Mouse (Mus musculus) forebrain, embryonic 11.5 days (tissue): ENCODE data around the gene Tnpo1. TPM values are rescaled to one million over a fixed set of nuclear protein-coding genes. Genes with fewer than 3 reads are reported as not detected.

ENCODE experiments used
- ATAC-seq: fragments of 200-750 bp; cut with Nextera tagmentation; replicated peaks from 2 replicates; pipeline ENCODE4 v1.8.0; 2017; ENCODE audit warnings: moderate TSS enrichment; ENCODE audit not compliant: low FRiP score
- DNase-seq: peaks from one replicate; pipeline ENCODE4 v3.0.0-alpha.2; 2017; ENCODE audit warnings: low spot score
- H3K27ac ChIP-seq: fragments of 300-500 bp; sonication (generic); 2 replicates; pipeline ENCODE4 v1.5.1; 2014; ENCODE audit warnings: low read depth, low read length
- H3K27me3 ChIP-seq: fragments of 300-500 bp; sonication (generic); 2 replicates; pipeline ENCODE4 v1.6.1; 2014; ENCODE audit warnings: mild to moderate bottlenecking, low read length, mixed read lengths; ENCODE audit not compliant: control insufficient read depth, insufficient read depth
- H3K36me3 ChIP-seq: fragments of 300-500 bp; sonication (generic); 2 replicates; pipeline ENCODE4 v1.6.1; 2014; ENCODE audit warnings: mild to moderate bottlenecking, low read length, moderate library complexity, mixed read lengths; ENCODE audit not compliant: control insufficient read depth, insufficient read depth
- H3K4me1 ChIP-seq: fragments of 300-500 bp; sonication (generic); replicated peaks from 2 replicates; pipeline ENCODE4 v1.6.1; 2014; ENCODE audit warnings: low read length, mixed read lengths; ENCODE audit not compliant: control insufficient read depth, insufficient read depth
- H3K4me2 ChIP-seq: fragments of 300-500 bp; sonication (generic); 2 replicates; pipeline ENCODE4 v1.6.1; 2014; ENCODE audit warnings: low read depth, mild to moderate bottlenecking, low read length, moderate library complexity, mixed read lengths; ENCODE audit not compliant: severe bottlenecking
- H3K4me3 ChIP-seq: fragments of 300-500 bp; sonication (generic); 2 replicates; pipeline ENCODE4 v1.5.1; 2014; ENCODE audit warnings: low read depth, low read length
- H3K9ac ChIP-seq: fragments of 300-500 bp; sonication (generic); 2 replicates; pipeline ENCODE4 v1.6.1; 2014; ENCODE audit warnings: low read length
- H3K9me3 ChIP-seq: fragments of 300-500 bp; sonication (generic); 2 replicates; pipeline ENCODE4 v1.6.1; 2016; ENCODE audit warnings: low read length, mixed read lengths; ENCODE audit not compliant: control insufficient read depth
- WGBS: fragments of 180-500 bp; shearing (Covaris S2); extraction: QIAGEN DNeasy Blood & Tissue Kit; methylation state at CpG from one replicate; pipeline ENCODE4 v1.1.7; 2014; 5-methylcytosine and 5-hydroxymethylcytosine counted together
- polyA plus RNA-seq: library from polyadenylated mRNA; unstranded; fragments of >200 nt; fragmentation: Nextera tagmentation; extraction: Ambion mirVana; gene quantifications from 2 replicates; pipeline ENCODE4 v1.2.1, GENCODE M21; 2014

The Tnpo1 gene
- polyA plus RNA-seq, 1 experiment from 2014 or later, result 60.2 TPM

DNA sequence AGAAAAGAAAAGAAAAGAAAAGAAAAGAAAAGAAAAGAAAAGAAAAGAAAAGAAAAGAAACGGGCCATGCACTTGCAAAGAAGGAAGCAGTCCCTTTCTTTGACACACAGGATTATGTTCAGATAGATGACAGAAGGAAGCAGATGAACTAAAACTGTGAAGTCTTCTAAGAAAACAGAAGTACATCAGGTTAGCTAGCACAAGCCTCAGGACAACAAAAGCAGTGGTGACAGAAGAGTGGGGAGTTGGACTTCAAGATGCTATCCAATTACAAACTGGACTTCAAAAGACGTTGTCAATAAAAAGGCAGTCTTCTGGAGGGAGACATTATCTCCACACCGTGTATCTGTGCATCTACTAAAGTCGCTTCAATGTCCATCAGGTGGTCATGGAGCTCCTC lies 113.9 kb downstream of the Tnpo1 start:
- Histone ChIP-seq H3K27ac (no peak overlapping the region), H3K4me1 (no peaks in the 10 kb centered on the region; the same call in 1 of the 2 replicates), H3K4me2 (no peak overlapping the region), H3K36me3 (no peaks in the 10 kb centered on the region), H3K27me3 (no peaks in the 10 kb centered on the region), H3K9ac (no peak overlapping the region), H3K4me3 (no peak overlapping the region), H3K9me3 (no peaks in the 10 kb centered on the region)
- 67% methylated on average over 4 of the region's 4 CpGs for WGBS
- DNase-seq, result no peak
- no peak for ATAC-seq

DNA sequence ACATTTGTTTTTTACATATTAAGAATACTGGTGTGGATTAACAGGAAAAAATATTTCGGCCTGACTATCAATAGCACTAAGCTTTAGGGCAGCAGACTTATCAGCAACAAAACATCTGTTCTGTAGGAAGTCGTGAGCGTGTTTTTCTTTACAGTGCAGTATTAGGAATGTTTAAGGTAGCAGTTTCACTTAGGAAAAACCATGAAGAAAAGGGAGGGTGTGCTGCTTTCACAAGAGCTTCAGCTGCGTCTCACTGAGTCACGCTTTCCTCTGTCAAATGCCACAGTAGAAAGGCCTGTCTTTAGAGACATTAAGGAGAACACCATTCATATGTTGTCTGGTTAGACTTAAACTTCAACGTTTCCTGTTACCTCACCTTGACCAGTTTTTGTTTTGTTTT lies 116.0 kb downstream of the Tnpo1 start:
- 82% methylated on average over 6 of the region's 6 CpGs for WGBS
- no peak overlapping the region for H3K27ac ChIP-seq
- no peak overlapping the region for H3K4me2 ChIP-seq
- no peaks in the 10 kb centered on the region for H3K9me3 ChIP-seq
- ATAC-seq (no peak), DNase-seq (no peak)
- no peaks in the 10 kb centered on the region for H3K27me3 ChIP-seq
- no peaks in the 10 kb centered on the region; the same call in 1 of the 2 replicates for H3K4me1 ChIP-seq
- H3K4me3 ChIP-seq, result no peak overlapping the region
- H3K36me3 ChIP-seq, result no peaks in the 10 kb centered on the region
- H3K9ac ChIP-seq, result no peak overlapping the region

DNA sequence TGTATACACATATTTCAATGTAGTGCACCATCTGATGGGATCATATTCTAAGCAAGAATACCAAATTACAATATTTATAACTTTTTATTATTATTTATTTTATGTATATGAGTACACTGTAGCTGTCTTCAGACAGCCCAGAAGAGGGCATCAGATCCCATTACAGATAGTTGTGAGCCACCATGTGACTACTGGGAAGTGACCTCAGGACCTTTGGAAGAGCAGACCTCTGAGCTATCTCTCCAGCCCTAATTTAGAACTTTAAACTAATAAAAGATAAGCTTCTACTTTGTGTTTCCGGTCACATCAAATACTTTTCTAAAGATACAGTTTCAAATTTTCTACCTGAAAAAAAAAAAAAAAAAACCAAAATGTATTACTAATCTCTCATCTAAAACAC lies 117.1 kb downstream of the Tnpo1 start:
- Histone ChIP-seq H3K9ac (no peak overlapping the region), H3K4me3 (no peak overlapping the region), H3K27ac (no peak overlapping the region), H3K4me1 (no peaks in the 10 kb centered on the region; the same call in 1 of the 2 replicates), H3K27me3 (no peaks in the 10 kb centered on the region), H3K36me3 (no peaks in the 10 kb centered on the region), H3K4me2 (no peak overlapping the region), H3K9me3 (no peaks in the 10 kb centered on the region)
- DNase-seq, result no peak
- no peak for ATAC-seq
- WGBS, result 93% methylated on average over 1 of the region's 1 CpGs

DNA sequence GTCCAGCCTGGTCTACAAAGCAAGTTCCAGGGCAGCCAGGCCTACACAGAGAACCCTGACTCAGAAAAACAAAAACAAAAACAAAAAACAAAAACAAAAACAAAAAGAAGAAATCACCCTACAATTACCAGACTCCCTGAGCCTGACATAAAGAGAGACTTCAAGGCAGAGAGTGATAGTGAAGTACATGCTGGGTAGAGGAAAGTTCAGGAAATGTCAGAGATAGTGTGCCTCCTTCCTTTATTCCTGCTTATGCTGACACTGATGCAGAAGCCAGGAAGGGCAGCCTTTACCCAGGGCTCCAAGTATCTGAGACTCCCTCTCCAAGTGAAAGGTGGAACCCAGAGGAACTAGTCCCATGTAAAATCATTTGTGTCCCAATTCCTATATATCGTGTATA lies 121.7 kb downstream of the Tnpo1 start:
- no peak overlapping the region for H3K4me3 ChIP-seq
- H3K36me3 ChIP-seq, result no peaks in the 10 kb centered on the region; the same call in 1 of the 2 replicates
- H3K4me1 ChIP-seq, result no peaks in the 10 kb centered on the region
- no peaks in the 10 kb centered on the region for H3K27me3 ChIP-seq
- no peaks in the 10 kb centered on the region for H3K9me3 ChIP-seq
- no peak for DNase-seq
- ATAC-seq, result no peak
- no peak overlapping the region for H3K9ac ChIP-seq
- H3K27ac ChIP-seq, result no peak overlapping the region
- H3K4me2 ChIP-seq, result no peak overlapping the region
- 94% methylated on average over 1 of the region's 1 CpGs for WGBS

DNA sequence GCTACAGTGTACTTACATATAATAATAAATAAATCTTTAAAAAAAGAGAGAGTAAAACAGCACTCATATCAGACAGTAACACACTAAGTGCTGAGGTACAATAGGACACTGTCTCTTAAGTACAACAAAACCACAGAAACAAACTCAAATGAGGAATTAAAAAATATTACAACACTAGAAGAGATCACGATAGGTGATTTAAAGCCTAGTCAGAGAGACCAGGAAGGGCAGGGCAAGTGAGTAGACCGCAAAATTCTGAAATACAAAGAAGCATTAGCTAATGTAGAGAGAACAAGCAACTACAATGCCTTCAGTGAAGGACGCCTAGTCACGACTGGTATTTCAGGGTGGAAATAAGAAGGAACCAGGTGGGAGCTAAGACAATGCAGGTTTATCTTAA lies 122.5 kb downstream of the Tnpo1 start:
- Histone ChIP-seq H3K36me3 (no peaks in the 10 kb centered on the region; the same call in 1 of the 2 replicates), H3K9ac (no peak overlapping the region), H3K9me3 (no peaks in the 10 kb centered on the region), H3K4me2 (no peak overlapping the region), H3K27ac (no peak overlapping the region), H3K4me3 (no peak overlapping the region), H3K4me1 (no peaks in the 10 kb centered on the region), H3K27me3 (no peaks in the 10 kb centered on the region)
- DNase-seq (no peak), ATAC-seq (no peak)
- 92% methylated on average over 4 of the region's 4 CpGs for WGBS

DNA sequence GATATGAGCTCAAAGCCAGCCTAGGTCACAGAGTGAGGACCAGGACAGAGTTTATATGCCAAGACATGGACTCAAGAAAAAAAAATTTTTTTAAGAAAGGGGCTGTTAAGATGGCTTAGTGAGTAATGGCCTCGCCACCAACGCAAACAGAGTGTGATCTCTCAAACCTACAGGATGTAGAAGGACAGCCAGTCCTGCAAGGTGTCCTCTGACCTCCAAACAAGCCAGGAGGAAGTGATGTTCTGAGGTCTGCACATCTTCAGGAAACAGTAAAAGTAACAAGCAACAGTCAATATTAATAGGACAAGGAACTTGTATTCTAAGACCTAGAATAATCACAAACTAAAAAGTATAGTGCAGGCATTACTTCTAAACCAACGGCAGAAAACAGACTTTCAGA lies 123.2 kb downstream of the Tnpo1 start:
- H3K36me3 ChIP-seq, result no peaks in the 10 kb centered on the region; the same call in 1 of the 2 replicates
- no peaks in the 10 kb centered on the region for H3K9me3 ChIP-seq
- no peaks in the 10 kb centered on the region for H3K4me1 ChIP-seq
- H3K9ac ChIP-seq, result no peak overlapping the region
- WGBS, result 94% methylated on average over 3 of the region's 3 CpGs
- H3K4me3 ChIP-seq, result no peak overlapping the region
- DNase-seq (no peak), ATAC-seq (no peak)
- no peak overlapping the region for H3K4me2 ChIP-seq
- H3K27ac ChIP-seq, result no peak overlapping the region
- H3K27me3 ChIP-seq, result no peaks in the 10 kb centered on the region

DNA sequence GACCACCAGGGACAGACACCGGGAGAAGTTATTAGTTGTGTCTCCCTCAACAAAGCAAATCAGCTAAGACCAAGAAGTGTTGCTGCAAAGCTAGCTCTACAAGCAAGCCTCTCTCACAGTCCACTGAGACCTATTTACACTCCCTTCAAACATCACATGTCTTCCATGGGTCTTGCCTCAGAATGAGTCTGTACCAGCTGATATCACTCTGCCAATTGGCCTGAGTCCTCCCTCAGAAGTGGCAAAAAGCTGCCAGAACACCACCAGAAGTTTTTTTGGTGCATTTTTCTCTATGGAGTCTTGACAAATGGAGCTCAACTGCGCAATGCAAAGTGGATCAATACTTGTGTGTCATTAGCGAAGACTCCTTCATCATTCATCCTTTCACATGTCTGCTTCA lies 130.7 kb downstream of the Tnpo1 start:
- no peak for DNase-seq
- ATAC-seq, result no peak
- H3K36me3 ChIP-seq, result no peaks in the 10 kb centered on the region; the same call in 1 of the 2 replicates
- no peak overlapping the region for H3K27ac ChIP-seq
- no peak overlapping the region for H3K4me2 ChIP-seq
- H3K9ac ChIP-seq, result no peak overlapping the region
- no peaks in the 10 kb centered on the region for H3K9me3 ChIP-seq
- H3K4me3 ChIP-seq, result no peak overlapping the region
- 97% methylated on average over 3 of the region's 3 CpGs for WGBS
- H3K27me3 ChIP-seq, result no peaks in the 10 kb centered on the region
- no peaks in the 10 kb centered on the region for H3K4me1 ChIP-seq

DNA sequence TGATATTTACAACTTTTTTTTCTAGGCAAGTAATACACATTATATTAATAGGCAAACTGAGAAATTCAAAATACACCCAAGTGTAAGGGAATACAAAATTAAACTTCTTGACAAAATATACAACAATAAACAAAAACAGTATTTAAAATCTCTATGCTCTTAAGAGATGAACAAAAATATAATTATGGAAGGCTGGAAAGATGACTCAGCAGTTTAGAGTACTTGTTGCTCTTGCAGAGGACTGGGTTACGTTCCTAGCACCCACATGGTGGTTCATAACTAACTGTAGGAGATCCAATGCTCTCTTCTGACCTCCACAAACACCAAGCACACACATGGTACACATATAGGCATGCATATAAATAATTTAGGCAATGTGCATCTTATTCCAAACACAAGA lies 133.3 kb downstream of the Tnpo1 start:
- Histone ChIP-seq H3K4me2 (no peak overlapping the region), H3K9ac (no peak overlapping the region)

DNA sequence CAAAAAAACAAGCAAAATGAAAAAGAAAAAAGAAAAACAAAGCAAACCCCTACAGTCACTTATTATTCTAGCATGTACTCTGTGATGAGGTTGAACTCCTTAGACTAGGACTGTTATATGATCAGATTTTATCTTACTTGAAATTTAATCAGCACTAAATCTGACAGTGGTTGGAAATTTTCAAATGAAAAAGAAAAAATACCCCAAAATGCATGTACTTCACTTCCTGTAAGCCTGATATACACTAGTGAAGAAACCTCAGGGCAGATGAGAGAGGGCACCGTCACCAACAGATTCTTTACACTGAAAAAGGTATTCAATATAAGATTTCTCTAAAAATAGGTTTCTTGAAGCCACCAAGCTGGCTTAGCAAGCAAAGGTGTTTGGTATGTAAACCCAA lies 134.5 kb downstream of the Tnpo1 start:
- Histone ChIP-seq H3K9ac (no peak overlapping the region), H3K4me1 (no peaks in the 10 kb centered on the region), H3K27ac (no peak overlapping the region), H3K36me3 (no peaks in the 10 kb centered on the region; the same call in 1 of the 2 replicates), H3K4me3 (no peak overlapping the region), H3K9me3 (no peaks in the 10 kb centered on the region), H3K27me3 (no peaks in the 10 kb centered on the region), H3K4me2 (no peak overlapping the region)
- no peak for DNase-seq
- 93% methylated on average over 1 of the region's 1 CpGs for WGBS
- ATAC-seq, result no peak

More for the DNA sequence above, 133.3 kb downstream of the Tnpo1 start:
- no peak for ATAC-seq
- no peaks in the 10 kb centered on the region; the same call in 1 of the 2 replicates for H3K36me3 ChIP-seq
- no peaks in the 10 kb centered on the region for H3K4me1 ChIP-seq
- DNase-seq, result no peak
- WGBS, result 97% methylated on average over 1 of the region's 1 CpGs
- H3K27me3 ChIP-seq, result no peaks in the 10 kb centered on the region
- no peaks in the 10 kb centered on the region for H3K9me3 ChIP-seq
- H3K27ac ChIP-seq, result no peak overlapping the region
- no peak overlapping the region for H3K4me3 ChIP-seq
